Mouse (Mus musculus): ENCODE results near the gene Atp6v0d1. TPM values are rescaled to one million over a fixed set of nuclear protein-coding genes. Genes with fewer than 3 reads are reported as not detected.
A peak's percentile ranks its signal among the peaks of the same experiment; 100 is the strongest.
"Not testable (repeated sequence)": the region's sequence is repeated elsewhere in the genome, so short reads cannot be mapped to it uniquely, and the experiment has no call there.

The Atp6v0d1 gene
- polyA plus RNA-seq, 1 experiment, result 334 TPM

- no peak for DNase-seq (ENCODE audit: extremely low spot score in 1 of 2, low spot score in 1 of 2)
These were observed 9.7 kb upstream of the Atp6v0d1 start for GRCm38 (mm10) chr8:105575538-105575937.

- DNase-seq (ENCODE audit: extremely low spot score in 1 of 2, low spot score in 1 of 2), result no peak
These were observed 8.9 kb upstream of the Atp6v0d1 start for GRCm38 (mm10) chr8:105574741-105575140.

DNA sequence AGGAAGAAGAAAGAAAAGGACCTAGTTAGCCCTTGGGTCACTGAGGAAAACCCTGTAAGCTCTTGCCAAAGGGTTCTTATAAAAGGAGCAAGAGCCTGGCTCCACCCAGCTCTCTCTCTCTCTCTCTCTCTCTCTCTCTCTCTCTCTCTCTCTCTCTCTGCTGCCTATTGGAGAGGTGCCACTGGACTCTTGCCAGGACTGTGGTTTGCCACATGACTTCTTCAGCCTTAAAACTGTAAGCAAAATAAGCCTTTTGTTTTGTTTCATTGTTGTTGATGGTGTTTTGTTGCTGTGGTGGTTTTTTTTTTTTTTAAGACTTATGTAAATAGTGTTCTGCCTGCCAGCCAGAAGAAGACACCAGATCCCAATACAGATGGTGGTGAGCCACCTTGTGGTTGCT, 7.6 kb upstream of the Atp6v0d1 start:
- no peak for DNase-seq (ENCODE audit: extremely low spot score in 1 of 2, low spot score in 1 of 2)

- peak; percentile 30 to 70 for DNase-seq (ENCODE audit: extremely low spot score in 1 of 2, low spot score in 1 of 2)
These were observed 6.0 kb upstream of the Atp6v0d1 start for GRCm38 (mm10) chr8:105571810-105572209.

DNA sequence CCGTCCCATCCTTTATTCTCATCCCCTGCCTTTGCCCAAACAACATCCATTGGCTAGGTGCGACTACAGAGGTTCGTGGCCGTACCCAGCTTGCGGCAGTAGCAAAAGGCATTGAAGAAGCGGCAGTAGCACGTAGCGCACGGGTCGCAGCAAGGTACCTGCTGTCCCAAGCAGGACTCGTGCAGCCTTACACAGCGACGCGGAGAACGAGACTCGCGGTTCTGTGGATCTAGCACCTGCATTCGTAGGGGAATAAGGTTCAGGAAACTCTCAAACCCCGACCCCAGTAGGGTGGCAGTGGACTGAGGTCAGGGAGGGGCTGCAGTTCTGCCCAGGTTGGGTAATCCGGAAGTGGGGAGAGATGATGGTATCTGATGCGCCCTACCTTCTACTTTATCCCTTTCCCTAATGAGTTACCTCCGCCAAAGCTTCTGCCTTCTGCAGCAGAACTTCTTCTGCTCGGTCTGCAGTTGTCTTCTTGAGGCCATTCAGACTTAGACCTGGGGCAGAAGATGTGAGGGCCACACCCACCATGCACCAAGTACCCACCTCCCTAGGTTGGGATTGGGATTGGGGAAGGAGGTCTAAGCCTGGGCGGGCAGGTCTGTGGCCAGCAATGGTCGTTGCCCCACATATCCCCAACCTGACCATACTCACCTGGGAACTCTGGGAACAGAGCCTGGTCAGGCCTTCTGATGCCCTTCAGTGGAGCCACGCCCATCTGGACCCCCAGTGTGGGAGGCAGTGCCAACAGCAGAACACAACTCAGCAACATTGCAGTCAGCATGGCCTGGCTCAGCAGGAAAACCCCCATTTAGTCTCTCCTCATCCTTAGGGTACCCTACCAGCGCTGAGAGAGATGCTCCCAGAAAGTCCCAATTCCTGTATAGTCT, 1.1 kb upstream of the Atp6v0d1 start:
- DNase-seq (ENCODE audit: extremely low spot score in 1 of 2, low spot score in 1 of 2), result no peak

DNA sequence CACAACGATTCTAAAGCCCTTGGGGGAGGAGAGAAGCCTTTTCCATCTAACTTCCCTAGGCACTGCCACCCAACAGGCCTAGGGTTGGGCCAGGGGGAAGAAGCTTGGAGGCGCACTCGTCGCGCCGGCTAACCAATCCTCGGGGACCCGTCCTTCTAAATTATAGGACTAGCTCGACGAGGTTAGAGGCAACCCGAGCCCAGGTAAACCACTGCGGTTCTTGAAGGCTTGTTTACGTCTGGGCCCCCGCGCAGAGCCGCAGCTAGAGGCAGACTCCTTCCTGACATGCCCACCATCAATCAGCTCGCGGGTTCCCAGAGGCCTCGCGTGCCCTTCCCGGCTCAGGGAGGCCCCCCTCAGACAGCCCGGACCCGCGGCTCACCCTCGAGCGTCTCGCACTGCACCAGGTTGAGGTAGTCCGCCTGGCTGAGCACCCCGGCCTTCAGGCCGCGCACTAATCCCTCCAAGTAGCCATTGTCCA, 406 bp downstream of the Atp6v0d1 start:
- DNase-seq (ENCODE audit: extremely low spot score in 1 of 2, low spot score in 1 of 2), result no peak

- not testable (repeated sequence) for DNase-seq (ENCODE audit: extremely low spot score in 1 of 2, low spot score in 1 of 2)
These were observed 1.1 kb downstream of the Atp6v0d1 start for GRCm38 (mm10) chr8:105564573-105565229.

GRCm38 (mm10) chr8:105563871-105564270, 2.0 kb downstream of the Atp6v0d1 start:
- no peak for DNase-seq (ENCODE audit: extremely low spot score in 1 of 2, low spot score in 1 of 2)

- DNase-seq (ENCODE audit: extremely low spot score in 1 of 2, low spot score in 1 of 2), result no peak
These were observed 3.0 kb downstream of the Atp6v0d1 start for GRCm38 (mm10) chr8:105562863-105563262.

DNA sequence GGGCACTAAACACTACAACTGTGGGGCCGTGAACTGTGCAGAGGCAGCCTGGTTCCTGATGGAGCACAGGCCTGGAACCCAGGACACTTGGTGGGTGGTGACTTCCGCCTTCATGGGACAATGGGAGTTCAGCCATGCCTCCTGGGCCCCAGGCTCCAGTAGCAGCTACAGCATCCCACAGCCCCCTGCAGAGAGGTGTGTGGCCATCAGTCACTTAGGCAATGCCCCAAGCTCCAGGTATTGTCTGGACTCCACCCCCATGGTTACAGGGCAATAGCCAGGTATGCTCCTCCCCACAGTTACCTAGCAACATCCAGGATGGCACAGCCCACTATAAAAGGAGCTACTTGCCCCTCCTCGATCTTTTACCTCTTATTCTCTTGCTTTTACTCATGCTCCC, 10.6 kb downstream of the Atp6v0d1 start:
- DNase-seq (ENCODE audit: extremely low spot score in 1 of 2, low spot score in 1 of 2), result no peak

- DNase-seq (ENCODE audit: extremely low spot score in 1 of 2, low spot score in 1 of 2), result peak in 1 of 2 experiments; percentile 78
These were observed 11.8 kb downstream of the Atp6v0d1 start for GRCm38 (mm10) chr8:105554087-105554486.

DNA sequence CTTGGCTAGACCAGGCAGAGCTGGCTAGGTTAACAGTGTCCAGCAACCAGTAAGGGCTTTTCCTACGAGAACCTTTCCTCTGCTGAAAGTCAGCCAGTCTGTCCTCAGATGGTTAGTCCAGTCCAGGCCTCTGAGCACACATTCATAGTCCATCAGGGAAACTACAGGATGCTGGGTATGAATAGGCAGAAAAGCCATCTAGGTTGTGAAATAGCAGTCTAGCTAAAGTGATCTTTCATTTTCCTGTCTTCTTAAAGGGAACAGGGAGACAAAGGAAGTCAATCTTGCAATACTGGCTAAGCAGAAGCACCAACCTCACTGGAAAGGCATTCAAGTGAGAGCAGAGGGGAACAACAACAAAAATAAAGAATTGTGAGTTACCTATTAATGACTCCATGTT, 13.0 kb downstream of the Atp6v0d1 start:
- no peak for DNase-seq (ENCODE audit: extremely low spot score in 1 of 2, low spot score in 1 of 2)

DNA sequence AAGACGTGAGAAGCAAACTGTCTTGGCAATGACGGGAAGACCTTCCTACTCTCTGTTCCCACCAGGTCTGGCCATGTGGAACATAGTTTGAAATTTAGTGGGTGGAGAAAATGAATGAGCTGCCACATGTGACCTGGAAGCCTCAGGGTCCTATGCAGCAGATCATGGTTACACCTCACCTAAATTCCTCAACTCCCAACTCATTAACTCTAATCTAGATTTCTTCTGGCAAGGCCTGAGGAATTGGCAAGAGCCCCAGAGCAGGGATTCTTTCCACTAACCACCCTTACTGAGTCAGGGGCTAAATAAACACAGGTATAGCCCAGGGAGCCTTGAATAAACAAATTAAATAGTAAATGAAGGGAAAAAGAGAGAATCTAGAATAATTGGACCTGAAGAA, 13.8 kb downstream of the Atp6v0d1 start:
- no peak for DNase-seq (ENCODE audit: extremely low spot score in 1 of 2, low spot score in 1 of 2)

- DNase-seq (ENCODE audit: extremely low spot score in 1 of 2, low spot score in 1 of 2), result no peak
These were observed 15.8 kb downstream of the Atp6v0d1 start for GRCm38 (mm10) chr8:105550083-105550482.

DNA sequence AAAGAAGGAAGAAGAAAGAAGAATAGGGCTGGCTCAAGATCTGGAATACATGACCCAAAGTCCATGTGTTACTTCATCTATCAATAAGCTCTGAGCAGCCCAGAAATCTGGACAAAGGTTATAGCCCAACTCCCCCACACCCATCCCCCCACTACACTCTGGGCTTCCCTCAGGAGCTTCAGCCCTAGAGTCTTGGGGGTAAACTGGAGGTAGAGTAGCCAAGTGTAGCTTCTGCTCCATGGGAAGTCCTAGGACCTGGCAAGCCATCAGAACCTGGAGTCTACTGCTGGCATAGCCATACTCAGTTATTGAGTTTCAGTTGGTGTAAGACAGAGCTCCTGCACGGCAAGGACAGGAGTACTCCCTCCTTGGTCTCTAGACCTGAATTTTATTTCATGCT, 16.3 kb downstream of the Atp6v0d1 start:
- no peak for DNase-seq (ENCODE audit: extremely low spot score in 1 of 2, low spot score in 1 of 2)

DNA sequence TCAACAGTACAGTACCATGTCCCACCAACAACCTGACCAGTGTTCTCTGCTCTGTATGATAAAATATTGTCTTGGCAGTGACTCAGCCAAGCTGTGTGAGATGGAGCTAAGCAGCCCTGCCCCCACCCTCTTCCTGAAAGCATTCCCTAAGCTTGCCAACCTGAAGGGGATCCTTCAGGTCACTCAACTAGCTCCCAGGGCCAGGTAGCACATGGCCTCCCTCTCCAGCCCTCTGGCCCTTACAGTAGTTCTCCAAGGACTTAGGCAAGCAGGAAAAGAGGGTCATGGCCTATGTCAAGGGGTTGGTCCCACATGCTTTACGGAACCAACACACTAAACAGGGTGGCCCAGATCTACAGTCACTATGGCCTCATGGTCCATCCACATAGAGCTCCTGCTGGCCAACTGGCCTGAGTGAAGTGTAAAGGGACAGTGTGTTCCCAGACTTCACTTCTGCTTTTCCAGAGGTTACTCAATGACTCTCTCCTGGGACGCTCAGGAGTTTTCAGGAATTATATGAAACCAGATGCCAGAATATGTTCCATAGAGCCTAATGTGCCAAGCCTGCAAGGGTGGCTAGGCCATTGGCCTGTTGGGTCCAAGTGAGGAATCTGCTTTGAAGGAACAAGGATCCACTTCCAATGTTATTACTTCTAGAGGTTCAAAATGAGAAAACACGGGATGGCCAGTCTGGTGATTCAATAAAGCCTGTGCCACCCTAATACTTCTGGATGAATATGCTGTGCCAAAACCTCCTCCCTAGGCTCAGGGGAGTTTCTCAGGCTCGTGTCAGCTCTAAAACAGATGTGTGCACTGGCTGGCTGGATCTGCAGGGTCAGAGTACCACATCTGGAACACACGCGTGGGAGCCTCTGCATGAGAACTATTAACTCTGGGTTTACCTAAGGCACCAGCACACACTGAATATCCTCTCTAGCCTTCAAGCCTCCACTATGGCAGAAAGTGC, 19.2 kb downstream of the Atp6v0d1 start:
- no peak for DNase-seq (ENCODE audit: extremely low spot score in 1 of 2, low spot score in 1 of 2)

DNA sequence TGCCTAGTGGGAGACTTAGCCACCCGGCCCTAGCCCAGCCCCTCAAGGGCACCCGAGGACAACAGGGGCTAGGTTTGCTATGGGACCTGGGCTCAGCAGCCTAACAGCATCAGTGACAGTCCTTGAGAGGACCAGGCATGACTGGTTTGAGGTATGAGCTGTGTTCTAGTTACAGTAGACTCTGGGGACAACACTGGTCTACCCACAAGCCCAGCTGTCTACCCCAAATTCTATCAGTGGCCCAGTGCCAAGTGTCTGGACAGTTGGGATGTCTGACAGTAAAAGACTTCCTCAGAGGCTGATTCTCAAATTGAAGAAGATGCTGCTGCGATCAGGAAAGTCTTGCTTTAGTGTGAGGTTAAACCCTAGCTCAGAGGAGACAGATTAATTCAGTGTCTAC, 20.6 kb downstream of the Atp6v0d1 start:
- DNase-seq (ENCODE audit: extremely low spot score in 1 of 2, low spot score in 1 of 2), result peak in 1 of 2 experiments; percentile 60

GRCm38 (mm10) chr8:105544544-105545205, 21.2 kb downstream of the Atp6v0d1 start:
- DNase-seq (ENCODE audit: extremely low spot score in 1 of 2, low spot score in 1 of 2), result peak in 1 of 2 experiments; percentile 19

DNA sequence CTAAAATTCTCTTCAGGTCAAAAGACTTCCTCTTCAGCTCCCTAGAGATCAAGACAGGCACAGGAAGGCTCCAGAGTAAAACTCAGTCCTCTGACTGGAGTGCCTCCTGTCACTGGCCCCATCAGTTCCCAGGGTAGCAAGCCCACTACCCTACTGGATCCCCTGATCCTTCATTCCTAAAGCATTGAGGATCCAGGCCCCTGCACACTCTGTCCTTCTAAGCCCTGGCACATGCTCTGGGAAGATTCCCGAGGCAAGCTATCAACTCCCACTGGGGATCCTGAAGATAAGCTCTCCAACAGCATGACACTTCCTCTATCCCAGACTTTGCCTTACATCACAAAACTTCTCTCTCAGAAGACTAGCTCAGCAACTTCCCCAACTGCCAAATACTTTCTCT, 22.1 kb downstream of the Atp6v0d1 start:
- DNase-seq (ENCODE audit: extremely low spot score in 1 of 2, low spot score in 1 of 2), result no peak

GRCm38 (mm10) chr8:105542808-105543207, 23.0 kb downstream of the Atp6v0d1 start:
- no peak for DNase-seq (ENCODE audit: extremely low spot score in 1 of 2, low spot score in 1 of 2)

Data from frontal cortex, adult 2 months (tissue).